In the genomic region with DNA sequence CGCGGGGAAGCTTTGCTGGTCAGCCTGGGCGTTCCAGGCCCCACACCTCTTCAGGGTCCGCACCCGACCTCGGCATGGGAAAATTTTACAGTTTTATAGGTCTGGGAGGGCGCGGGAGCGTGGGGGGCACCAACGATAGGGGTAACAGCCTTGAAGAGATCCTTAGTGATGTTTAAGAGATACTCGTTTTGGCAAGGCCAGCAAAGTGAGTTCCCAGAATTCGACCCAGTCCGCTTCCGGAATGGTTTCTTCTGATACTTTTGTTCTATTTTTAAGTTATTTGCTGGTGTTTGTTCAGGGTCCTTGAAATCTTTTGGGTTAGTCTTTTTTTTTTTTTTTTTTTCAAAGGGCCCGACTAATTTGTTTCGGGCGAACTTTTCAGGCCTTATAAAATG, we compare ENCODE assay signal across 8 mouse cellular contexts. TPM values are rescaled to one million over a fixed set of nuclear protein-coding genes. Genes with fewer than 3 reads are reported as not detected.
DNase-seq lines count a peak whose midpoint lies in the region; ATAC-seq and TF ChIP-seq lines count a peak whose summit lies in the region.

No protein-coding gene starts in this region.

- intact Hi-C loops in gastrocnemius, adult 2 months (cut with DNase I): loop anchor here (5.0 to 10.0 kb wide), 2 partner anchors 107 to 1860 kb away; a partner anchor contains a TSS

- WGBS in liver, embryonic 14.5 days (ENCODE audit: insufficient replicate concordance): under 1% methylated on average over 17 of the region's 17 CpGs

- H3K9ac ChIP-seq in liver, embryonic 14.5 days (replicated peaks): peak overlapping the region; percentile 94

- H3K27me3 ChIP-seq in erythroblast, embryonic 14.5 days (ENCODE audit: control insufficient read depth): no peaks in the 10 kb centered on the region
- H3K27me3 ChIP-seq in liver, embryonic 14.5 days (ENCODE audit: control insufficient read depth, insufficient read depth, low read length): no peaks in the 10 kb centered on the region

- peak overlapping the region; percentile 100 for H3K4me3 ChIP-seq in gastrocnemius, adult 2 months
- peak overlapping the region; percentile 99 for H3K4me3 ChIP-seq in erythroblast, embryonic 14.5 days (replicated peaks)
- H3K4me3 ChIP-seq in liver, embryonic 14.5 days (ENCODE audit: insufficient read depth in 1 of 2, low read depth in 2 of 2, low read length in 2 of 2): peak overlapping the region; percentile 74 to 75

- H3K4me1 ChIP-seq in erythroblast, embryonic 14.5 days (ENCODE audit: control insufficient read depth): peaks cover 23% of the 10 kb centered on the region
- H3K4me1 ChIP-seq in liver, embryonic 14.5 days (replicated peaks; ENCODE audit: control insufficient read depth in 2 of 2, insufficient read depth in 2 of 2, low read length in 1 of 2): peaks cover 0 to 2% of the 10 kb centered on the region in 2 experiments; a peak in 3 of 4 replicates

- H3K36me3 ChIP-seq in erythroblast, embryonic 14.5 days (ENCODE audit: control insufficient read depth): peaks cover 7% of the 10 kb centered on the region
- H3K36me3 ChIP-seq in liver, embryonic 14.5 days (replicated peaks; ENCODE audit: control insufficient read depth, insufficient read depth, low read depth): no peaks in the 10 kb centered on the region; the same call in 1 of the 2 replicates

- H3K27ac ChIP-seq in gastrocnemius, adult 2 months: peak overlapping the region; percentile 97
- H3K27ac ChIP-seq in liver, embryonic 14.5 days: peak overlapping the region; percentile 91

- no peak for ATAC-seq in liver, embryonic 14.5 days (ENCODE audit: insufficient read depth)

- no peak for TF ChIP-seq CTCF in gastrocnemius, adult 2 months (IDR thresholded peaks at IDR 0.05)
- no peak for TF ChIP-seq CTCF in liver, embryonic 14.5 days (IDR thresholded peaks at IDR 0.05; ENCODE audit: low read depth)

- peak overlapping the region; percentile 83 for H3K4me2 ChIP-seq in liver, embryonic 14.5 days (ENCODE audit: low read depth)

- no peaks in the 10 kb centered on the region for H3K9me3 ChIP-seq in erythroblast, embryonic 14.5 days (ENCODE audit: control insufficient read depth, low read length)
- no peaks in the 10 kb centered on the region for H3K9me3 ChIP-seq in liver, embryonic 14.5 days (ENCODE audit: control insufficient read depth, low read length)

- no peak for TF ChIP-seq EP300 in liver, embryonic 14.5 days (IDR thresholded peaks at IDR 0.05; ENCODE audit: low read depth)

- no peak for DNase-seq in gastrocnemius, adult 2 months
- DNase-seq in gastrocnemius, postnatal 10 days: no peak
- peak; percentile 51 for DNase-seq in 416B (ENCODE audit: low read depth)
- DNase-seq in liver, embryonic 14.5 days (ENCODE audit: low read depth in 3 of 3, low spot score in 3 of 3): peak in 1 of 3 experiments; percentile 22
- DNase-seq in cerebellum, postnatal 10 days: no peak
- DNase-seq in frontal cortex, postnatal 36 days (ENCODE audit: low spot score in 2 of 2): no peak
- DNase-seq in right cerebral cortex, postnatal 4 days: no peak

RNA-seq across cellular contexts. Expression of a gene that starts 1.0 kb away (rescaled TPM):
- total RNA-seq in gastrocnemius, adult 2 months (2021): 10 to 100 TPM; 39.9 to 40.5 TPM
- 10 to 100 TPM; 39.2 to 41.8 TPM for total RNA-seq in gastrocnemius, postnatal 10 days (2021)
- polyA plus RNA-seq in erythroblast, embryonic 14.5 days (2012): 0.13 and 0.33 TPM in 2 replicates
- polyA plus RNA-seq in liver, embryonic 14.5 days (2012; rRNA removed): 5.6 and 10.0 TPM in 2 replicates
- 21.2 and 24.7 TPM in 2 replicates for polyA plus RNA-seq in liver, embryonic 14.5 days (2014; fragmentation: Nextera tagmentation; extraction: Ambion mirVana)
